Mouse (Mus musculus) E14TG2a.4 (cell line): ENCODE measurements at regions not wholly inside any gene's neighbourhood (a gene's known extent, or its start where the extent isn't known, plus 50 kb on each side); places are given as distances from the start of the nearest gene placed in this dataset.

Experiments used
- CTCF ChIP-seq: conservative IDR thresholded peaks from 2 replicates; pipeline ENCODE4 v1.5.1; 2014; ENCODE audit warnings: low read length
- POU5F1 ChIP-seq: IDR thresholded peaks from 2 replicates; pipeline ENCODE4 v1.6.1; 2014; ENCODE audit warnings: low read length, borderline replicate concordance

DNA sequence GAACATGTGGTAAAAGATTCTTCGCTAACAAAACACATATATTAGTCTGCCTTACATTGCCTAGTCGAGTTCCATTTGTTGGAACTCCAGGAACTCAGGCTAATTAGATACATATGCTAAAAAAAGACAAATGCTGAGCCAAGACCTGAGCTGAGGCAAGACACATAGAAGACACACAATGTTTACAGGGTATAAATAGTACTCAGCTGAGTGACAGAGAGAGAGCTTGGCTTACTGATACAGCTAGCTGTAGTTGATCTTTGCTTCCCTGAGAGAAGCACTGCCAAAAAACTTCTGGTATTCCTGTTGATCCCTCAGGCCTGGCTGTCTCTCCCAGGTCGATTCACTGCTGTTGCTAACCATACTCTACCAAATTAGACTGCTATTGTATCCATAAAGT is 982.2 kb downstream of the Serpinb8 start:
- no peak for TF ChIP-seq CTCF
- TF ChIP-seq POU5F1 = no peak
